Mouse (Mus musculus) ovary, postnatal 36 days (tissue): ENCODE measurements around the gene Kctd7.

ENCODE experiments used
- DNase-seq: peaks from one replicate; pipeline ENCODE4 v3.0.0; 2022; ENCODE audit warnings: low spot score, mixed read lengths

The Kctd7 gene

GRCm38 (mm10) chr5:130192356-130192944 lies 47.8 kb downstream of the Kctd7 start:
- no peak for DNase-seq

GRCm38 (mm10) chr5:130193760-130194159 lies 49.1 kb downstream of the Kctd7 start:
- DNase-seq, result no peak

- no peak for DNase-seq
Observed at GRCm38 (mm10) chr5:130196307-130196706, 51.6 kb downstream of the Kctd7 start.

- DNase-seq, result no peak
Observed at GRCm38 (mm10) chr5:130197454-130197853, 52.8 kb downstream of the Kctd7 start.

GRCm38 (mm10) chr5:130197981-130198380 lies 53.3 kb downstream of the Kctd7 start:
- no peak for DNase-seq

- no peak for DNase-seq
Observed at GRCm38 (mm10) chr5:130200233-130201029, 55.8 kb downstream of the Kctd7 start.

DNA sequence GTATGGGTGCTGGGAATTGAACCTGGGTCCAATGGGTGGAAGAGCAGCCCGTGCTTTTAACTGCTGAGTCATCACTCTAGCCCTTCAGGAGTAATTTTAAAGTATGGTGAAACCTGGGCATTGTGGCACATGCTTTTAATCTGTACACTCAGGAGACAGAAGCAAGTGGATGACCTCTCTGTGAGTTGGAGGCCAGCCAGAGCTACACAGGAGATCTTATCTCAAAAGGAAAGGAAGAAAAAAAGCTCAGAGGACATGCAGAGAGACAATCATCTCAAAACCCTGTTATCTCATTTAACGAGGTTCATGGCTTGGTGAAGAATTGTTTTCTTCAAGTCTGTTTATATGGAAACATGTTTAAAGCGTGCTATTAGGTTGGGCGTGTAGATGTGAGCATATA lies 59.3 kb downstream of the Kctd7 start:
- no peak for DNase-seq

DNA sequence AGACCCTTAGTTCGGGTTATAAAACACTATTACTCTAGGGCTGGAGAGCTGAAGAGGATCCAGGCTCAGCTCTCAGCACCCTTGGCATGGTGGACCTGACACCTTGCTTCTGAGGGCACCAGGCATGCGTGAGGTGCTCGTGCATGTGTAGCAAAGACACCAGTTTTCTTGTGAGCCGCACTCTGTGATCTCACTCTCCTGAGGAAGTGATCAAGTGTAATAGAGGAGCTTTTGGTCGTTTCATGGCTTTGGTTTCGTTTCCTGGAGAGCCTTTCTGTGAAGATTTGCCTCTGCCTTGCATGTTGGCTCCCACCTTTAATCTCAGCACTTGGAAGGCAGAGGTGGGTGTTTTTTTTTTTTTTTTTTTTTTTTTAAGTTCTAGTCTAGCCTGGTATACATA lies 59.9 kb downstream of the Kctd7 start:
- no peak for DNase-seq
